Mouse (Mus musculus) lung, postnatal 10 days (tissue): ENCODE data around the gene Azin2.
A peak's percentile ranks its signal among the peaks of the same experiment; 100 is the strongest.

Experiments used
- DNase-seq: peaks from one replicate; pipeline ENCODE4 v3.0.0; 2021

The Azin2 gene

DNA sequence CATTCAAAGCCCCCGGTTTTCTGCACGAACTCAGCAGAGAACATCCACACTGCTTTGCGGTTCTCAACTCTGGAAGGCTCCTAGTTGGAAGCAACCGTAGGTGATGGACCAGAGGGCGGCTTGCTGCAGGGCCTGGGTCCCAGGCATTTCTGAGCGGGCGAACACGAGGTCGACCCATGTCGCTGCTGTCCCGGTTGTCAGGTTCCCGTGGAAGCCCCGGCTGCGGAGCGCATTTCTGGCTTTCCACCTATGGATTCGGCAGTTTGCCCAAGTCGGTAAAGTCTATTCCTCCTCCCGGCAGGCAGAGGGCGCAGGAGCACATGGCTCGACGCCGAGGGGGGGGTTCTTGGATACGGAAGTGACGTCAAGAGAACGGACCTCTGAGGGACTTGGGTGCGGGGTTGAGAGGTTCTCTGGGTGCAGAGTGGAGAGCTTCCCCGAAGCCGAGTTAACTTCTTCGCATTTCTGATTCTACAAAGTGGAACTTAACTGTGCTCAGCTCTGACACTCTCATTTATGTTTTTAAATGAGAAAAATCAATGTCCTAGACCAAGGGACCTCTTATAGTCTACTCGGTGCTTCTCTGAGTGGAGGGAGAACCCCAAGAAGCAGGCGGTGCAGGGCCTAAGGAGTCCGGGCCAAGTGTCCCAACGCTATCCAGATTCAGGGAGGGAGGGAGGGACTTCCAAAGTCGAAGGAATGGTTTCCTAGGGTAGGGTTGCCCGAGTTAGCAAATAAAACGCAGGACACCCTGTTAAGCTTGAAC, 37.2 kb downstream of the Azin2 start:
- peak; percentile 86 for DNase-seq

- DNase-seq: no peak
Measured at GRCm38 (mm10) chr4:128923603-128924002, 38.6 kb downstream of the Azin2 start.

DNA sequence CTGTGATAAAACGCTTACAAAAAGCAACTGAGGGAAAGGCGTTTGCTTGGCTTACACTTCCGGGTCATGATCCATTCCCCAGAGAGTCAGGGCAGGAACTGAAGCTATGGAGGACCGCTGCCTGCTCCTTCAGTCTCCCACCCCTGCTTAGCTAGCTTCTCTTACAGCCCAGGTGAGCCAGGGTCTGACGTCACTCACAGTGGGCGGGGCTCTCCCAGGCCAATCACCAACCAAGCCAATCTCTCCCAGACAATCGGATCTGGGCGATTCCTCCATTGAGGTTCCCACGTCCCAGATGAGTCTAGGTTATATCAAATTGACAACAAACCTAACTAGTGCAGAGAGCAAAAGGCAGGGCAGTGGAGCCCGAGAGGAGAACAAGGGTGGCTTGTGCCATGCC, 43.1 kb downstream of the Azin2 start:
- no peak for DNase-seq

DNA sequence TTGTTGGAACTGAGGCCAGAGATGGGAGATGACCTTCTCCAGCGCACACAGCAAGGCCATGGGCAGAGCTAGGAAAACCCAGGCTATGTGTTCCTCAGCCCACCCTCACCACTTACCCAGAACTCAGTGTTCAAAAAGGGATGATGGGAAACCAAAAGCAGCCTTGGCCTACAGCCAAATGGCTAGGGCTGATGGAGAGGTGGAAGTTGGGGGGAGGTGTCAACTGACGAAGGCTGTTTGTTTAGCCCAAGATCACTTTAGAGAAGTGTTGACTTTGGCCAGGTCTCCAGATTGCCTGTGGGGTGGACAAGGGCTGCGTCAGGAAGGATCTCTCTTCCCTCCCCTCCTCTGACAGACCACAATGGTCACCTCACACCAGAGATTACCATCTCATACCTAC, 44.1 kb downstream of the Azin2 start:
- DNase-seq: peak; percentile 85

DNA sequence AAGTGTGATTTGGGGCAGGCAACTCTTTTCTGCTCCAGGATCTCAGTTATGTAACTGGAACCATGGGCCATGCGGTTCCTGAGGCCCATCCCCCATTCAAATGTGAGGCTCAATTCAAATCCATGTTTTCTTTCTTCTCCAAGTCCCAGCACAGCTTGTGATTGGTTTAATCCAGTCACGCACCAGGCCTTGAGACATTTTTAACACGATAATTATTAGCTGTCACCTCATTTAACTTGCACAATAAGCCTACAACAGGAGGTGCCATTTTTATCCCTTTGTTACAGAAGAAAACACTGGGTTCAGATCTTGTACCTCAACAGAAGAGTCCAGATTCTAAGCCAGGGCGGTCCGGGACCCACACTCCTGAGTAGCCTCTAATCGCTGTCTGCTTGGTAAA, 44.5 kb downstream of the Azin2 start:
- DNase-seq: peak; percentile 35

DNA sequence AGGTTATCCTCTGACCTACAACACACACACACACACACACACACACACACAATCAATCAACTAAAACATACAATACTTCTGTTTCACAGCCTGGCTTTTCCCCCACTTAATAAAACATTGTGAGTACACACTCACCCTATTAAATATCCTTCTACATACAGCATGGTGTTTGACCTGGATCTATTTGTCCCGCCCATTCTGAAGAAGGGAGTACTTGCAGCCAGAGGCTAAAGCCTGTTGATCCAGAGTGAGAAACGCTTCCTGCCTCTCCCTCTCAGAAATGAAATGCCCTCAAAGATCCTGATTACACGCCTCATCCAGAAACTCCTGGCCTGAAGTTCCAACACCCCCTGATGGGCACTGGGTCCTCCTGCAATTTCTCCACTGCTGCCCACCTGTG, 45.1 kb downstream of the Azin2 start:
- no peak for DNase-seq

DNA sequence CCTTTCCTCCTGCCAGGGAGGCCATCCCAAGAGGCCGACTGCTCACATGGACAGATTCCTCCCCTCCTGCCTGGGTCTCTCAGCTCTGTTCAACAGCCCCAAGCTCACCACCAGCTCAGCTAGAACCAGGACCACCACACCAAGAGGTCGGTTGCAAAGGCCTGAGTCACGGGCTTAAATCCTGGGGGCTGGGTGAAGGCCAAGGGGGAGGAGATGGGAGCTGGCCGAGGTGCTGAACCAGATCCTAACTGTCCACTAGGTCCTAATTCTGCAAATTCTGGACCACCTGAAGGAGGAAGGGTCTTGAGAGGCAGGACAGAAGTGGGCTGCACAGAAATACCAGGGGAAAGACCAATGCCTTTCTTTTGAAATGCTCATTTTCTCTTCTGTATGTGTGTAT, 48.4 kb downstream of the Azin2 start:
- DNase-seq: peak; percentile 53

GRCm38 (mm10) chr4:128912085-128912484, 50.2 kb downstream of the Azin2 start:
- DNase-seq: no peak

- DNase-seq: no peak
Measured at GRCm38 (mm10) chr4:128910276-128911063, 51.8 kb downstream of the Azin2 start.

DNA sequence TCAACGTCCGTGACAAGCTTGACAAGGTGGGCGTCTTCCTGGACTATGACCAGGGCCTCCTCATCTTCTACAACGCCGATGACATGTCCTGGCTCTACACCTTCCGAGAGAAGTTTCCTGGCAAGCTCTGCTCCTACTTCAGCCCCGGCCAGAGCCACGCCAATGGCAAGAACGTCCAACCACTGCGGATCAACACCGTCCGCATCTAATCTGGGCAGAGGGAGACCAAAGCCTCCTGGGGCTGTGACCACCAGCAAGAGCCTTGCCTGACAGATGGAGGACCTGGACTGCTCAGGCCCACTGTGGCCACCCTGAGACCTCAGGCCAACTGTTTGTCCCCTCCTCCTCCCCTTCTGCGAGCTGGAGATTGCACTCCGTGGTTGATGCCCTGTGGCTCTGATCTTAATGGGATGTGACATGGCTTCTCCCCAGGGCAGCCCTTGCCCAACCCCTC, 52.8 kb downstream of the Azin2 start:
- no peak for DNase-seq

DNA sequence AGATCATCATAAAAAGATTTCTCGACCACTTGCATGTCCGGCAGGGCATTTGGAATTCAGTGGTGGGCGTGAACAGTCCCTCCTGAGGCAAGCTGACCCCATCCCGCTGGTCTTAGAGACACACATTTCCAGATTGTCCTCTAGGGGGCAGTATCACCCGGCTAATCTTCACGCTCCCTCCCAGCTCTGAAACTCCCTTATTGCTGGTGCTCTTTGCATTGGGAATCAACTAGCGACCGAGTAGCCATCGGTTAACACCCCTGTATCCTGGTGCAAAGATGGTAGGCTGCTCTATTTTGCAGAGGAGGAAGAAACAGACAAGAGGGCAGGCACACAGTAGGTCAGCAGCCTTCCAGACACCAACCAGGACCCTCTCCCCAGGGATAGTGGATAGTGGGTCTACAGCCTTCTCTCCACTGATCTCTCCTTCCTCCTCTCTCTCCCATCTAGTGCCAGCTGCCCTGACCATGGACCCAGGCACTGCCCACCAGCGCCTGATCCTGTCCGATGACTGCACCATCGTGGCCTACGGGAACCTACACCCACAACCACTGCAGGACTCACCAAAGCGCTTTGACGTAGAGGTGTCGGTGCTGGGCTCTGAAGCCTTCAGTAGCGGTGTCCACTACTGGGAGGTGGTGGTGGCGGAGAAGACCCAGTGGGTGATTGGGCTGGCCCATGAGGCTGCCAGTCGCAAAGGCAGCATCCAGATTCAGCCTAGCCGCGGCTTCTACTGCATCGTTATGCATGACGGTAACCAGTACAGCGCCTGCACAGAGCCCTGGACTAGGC, 53.5 kb downstream of the Azin2 start:
- peak; percentile 68 for DNase-seq

DNA sequence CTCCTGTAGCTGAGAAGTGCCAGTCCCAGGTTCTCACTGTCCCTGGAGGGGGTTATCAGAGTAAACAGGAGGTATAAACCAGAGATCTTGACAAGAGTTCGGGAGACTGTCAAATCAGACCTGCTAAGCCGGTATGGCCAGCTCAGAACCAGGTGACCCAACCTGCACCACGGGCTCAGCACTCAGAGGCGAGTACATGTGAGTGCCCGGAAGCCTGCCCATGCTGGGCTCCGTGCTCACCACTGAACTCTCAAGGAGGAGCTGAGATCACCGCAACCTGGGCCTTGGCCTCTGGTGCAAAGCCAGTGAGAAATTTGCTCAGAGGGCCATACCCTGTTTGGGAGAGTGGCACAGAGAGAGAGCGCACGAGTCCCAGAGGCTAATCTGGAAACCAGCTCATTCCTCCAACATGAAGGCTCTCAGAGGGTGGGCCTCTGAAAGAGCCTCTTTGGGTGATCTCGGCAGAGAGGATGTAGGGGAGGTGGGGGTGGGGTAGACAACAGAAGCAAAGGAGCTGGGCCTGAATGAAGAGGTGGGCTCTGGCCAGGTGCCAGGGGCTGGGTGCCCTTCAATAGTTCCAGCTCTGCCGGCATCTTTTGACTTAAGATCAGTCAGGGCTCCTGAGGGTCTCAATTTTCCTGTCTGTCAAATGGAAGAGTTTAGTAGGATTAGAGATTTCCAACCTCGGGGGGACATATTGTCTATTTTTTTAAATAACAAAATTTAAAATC, 54.8 kb downstream of the Azin2 start:
- peak; percentile 54 for DNase-seq

- DNase-seq: no peak
Measured at GRCm38 (mm10) chr4:128906757-128907156, 55.5 kb downstream of the Azin2 start.

DNA sequence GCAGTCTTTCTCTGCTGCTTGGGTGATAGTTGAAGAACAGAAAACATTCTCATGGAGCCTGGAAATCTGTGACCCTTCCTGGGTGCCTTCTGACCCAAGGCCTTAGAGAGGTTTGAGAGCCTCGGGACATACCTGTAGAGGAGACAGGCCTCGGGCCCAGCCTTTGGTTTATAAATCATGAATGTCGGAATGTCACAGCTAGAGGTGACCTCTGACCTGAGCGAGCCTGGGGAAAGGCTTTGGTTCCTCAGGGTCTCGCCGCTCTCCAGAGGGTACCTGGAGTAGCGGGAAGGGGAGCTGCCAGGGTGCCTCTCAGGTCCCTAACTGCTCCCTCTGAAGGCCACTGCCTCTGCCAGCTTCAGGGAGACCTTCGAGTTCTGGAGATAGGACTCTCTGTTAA, 57.0 kb downstream of the Azin2 start:
- DNase-seq: no peak

- DNase-seq: no peak
Measured at GRCm38 (mm10) chr4:128904035-128904800, 58.0 kb downstream of the Azin2 start.

DNA sequence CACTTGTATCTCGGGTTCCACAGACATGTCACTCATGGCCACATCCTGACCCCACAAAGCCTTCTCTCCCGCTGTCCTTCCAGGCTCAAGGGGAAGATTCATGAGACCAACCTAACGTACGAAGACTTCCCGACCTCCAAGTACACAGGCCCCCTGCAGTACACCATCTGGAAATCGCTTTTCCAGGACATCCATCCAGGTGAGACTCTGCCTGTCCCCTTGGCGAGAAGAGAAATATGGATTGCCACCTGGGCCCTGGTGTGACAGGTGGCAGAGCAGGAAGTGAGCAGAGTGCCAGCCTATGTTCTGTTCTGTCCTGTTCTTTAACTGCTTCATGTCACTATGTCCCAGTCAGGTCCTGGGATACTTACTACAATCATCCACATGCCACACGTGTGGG, 59.9 kb downstream of the Azin2 start:
- DNase-seq: no peak

DNA sequence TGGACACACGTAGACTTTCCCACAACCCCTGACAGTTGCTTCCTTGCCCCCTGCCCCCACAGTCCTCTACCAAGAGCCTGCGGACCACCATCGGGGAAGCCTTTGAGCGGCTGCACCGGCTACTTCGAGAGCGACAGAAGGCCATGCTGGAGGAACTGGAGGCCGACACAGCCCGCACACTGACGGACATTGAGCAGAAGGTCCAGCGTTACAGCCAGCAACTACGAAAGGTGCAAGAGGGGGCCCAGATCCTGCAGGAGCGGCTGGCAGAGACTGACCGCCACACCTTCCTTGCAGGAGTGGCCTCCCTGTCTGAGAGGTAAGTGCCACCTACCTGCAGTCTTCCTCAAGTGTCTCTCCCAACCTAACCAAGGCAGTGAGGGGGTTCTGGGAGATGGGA, 61.8 kb downstream of the Azin2 start:
- no peak for DNase-seq

- peak; percentile 92 for DNase-seq
Measured at GRCm38 (mm10) chr4:128899332-128899731, 62.9 kb downstream of the Azin2 start.

- peak; percentile 77 for DNase-seq
Measured at GRCm38 (mm10) chr4:128897911-128898421, 64.3 kb downstream of the Azin2 start.

DNA sequence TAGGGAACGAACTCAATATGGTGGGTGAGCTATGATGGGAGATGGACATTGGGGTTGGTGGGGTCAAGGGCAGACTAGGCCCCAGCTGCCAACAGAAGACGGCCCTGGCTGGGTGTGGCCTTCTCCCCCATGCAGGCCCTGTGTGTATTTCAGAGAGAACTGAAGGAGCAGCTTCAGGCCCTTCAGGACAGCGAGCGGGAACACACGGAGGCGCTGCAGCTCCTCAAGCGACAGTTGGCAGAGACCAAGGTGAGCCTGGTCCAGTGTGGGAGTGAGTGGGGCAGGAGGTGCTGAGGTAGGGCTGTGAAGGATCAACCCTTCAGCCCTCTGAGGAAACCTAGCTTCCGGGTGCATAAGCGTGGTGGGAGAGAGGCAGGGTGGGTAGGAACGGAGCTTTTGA, 65.6 kb downstream of the Azin2 start:
- no peak for DNase-seq

DNA sequence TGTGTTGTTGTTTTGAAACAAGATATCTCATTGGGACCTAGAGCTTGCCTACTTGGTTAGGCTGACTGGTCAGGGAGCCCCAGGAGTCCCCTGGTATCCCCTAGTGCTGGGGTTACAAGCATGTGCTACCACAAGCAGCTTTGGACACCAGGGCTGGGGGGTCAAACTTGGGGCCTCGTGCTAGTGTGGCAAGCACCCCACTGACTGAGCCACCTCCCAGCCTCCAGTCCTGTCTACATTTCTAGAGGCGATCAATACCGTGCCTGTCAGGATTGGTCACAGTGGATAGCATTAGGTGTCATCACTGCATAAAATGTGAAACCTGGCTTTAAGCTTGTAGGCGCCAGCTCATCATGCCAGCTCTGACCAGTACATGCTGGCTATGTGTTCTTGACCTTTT, 66.4 kb downstream of the Azin2 start:
- DNase-seq: no peak

DNA sequence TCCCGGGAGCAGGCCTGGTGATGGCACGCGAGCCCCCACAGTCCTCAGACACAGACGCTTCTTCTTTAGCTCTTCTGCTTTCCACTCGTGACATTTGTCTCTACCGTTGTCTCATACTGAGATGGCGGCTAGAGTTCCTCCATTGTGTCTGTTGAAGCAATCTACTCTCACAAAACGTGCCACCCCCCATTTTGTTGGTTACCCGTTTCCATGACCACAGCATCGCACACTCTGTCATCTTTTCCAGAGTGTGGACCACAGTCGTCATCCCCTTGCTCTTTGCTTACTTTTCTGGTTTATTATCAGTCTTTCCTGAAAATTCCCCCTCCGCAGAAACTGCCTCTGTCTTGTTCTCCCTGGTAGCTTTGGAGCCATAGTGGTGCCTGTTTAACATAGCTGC, 68.1 kb downstream of the Azin2 start:
- DNase-seq: no peak
